Comparison of ENCODE assay signal across 20 mouse cellular contexts in the genomic region with DNA sequence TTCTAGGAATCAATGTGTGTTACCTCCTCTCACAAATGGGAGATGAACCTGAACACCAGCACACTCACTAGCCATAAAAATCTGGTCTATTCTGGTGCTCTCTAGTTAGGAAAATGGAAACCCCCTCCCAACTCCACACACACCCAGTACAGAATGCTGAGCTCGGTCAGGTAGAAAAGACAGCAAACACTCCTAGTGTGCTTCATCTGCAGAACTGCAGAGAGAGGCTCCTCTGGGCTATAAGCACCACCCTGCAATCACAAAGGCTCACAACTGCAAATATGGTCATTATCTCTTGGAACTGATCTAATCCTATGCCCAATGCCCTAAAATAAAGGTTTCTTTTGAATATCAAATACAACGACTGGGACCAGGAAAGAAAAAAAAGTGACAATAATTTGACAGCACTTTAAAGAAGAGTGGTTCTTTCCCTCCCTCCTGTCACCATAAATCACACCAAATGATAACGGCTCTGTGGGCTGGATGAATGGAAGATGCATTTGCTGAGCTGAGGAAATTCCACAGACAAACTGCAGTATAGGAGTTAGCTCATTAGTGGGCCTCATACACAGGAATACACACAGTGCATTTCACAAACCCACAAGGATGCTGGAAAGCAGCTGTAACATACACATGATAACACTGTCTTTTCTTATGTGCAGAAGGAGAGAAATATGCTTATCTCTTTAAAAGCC.
DNase-seq lines count a peak whose midpoint lies in the region; ATAC-seq and TF ChIP-seq lines count a peak whose summit lies in the region.
"Had no signal": no experiment of that assay in that cellular context is flagged by ENCODE, and none has a peak within 500 bp of the region (broad histone marks: within the 10 kb centered on the region; RNA-seq: fewer than 3 reads in every experiment).

No protein-coding gene starts in this region.

- ATAC-seq in forebrain, embryonic 13.5 days = peak; percentile 57; the same call in 1 of the 2 replicates
- ATAC-seq in hindbrain, embryonic 15.5 days (ENCODE audit: low FRiP score, low read depth) = 0 out of 2 replicates have a peak, but pooled peaks have one; percentile 63
- peak; percentile 63; the same call in 1 of the 2 replicates for ATAC-seq in neural tube, embryonic 13.5 days (ENCODE audit: low read depth)
- ATAC-seq in heart, embryonic 11.5 days (replicated peaks; ENCODE audit: insufficient number of reproducible peaks, low FRiP score, low TSS enrichment) = no peak
- ATAC-seq: activated CD4-positive, CD25-positive, alpha-beta regulatory T cell, adult 4 months; inflammation-experienced regulatory T-cells, adult 6 months; lung, postnatal 0 days had no signal

- 25% methylated on average over 3 of the region's 3 CpGs for WGBS in forebrain, embryonic 13.5 days
- WGBS in forebrain, embryonic 10.5 days = 61% methylated on average over 3 of the region's 3 CpGs
- 28% methylated on average over 3 of the region's 3 CpGs for WGBS in hindbrain, embryonic 15.5 days
- WGBS in neural tube, embryonic 13.5 days = 16% methylated on average over 3 of the region's 3 CpGs
- 48% methylated on average over 3 of the region's 3 CpGs for WGBS in heart, embryonic 11.5 days (ENCODE audit: insufficient replicate concordance)

- H3K4me3 ChIP-seq in forebrain, embryonic 13.5 days = no peak overlapping the region
- no peak overlapping the region for H3K4me3 ChIP-seq in forebrain, embryonic 10.5 days
- H3K4me3 ChIP-seq in hindbrain, embryonic 15.5 days = no peak overlapping the region
- no peak overlapping the region for H3K4me3 ChIP-seq in neural tube, embryonic 13.5 days
- no peak overlapping the region for H3K4me3 ChIP-seq in heart, embryonic 11.5 days (ENCODE audit: low read depth, low read length)
- H3K4me3 ChIP-seq: layer of hippocampus, adult 2 months; limb, embryonic 15.5 days had no signal

- no peak overlapping the region for H3K4me2 ChIP-seq in forebrain, embryonic 13.5 days
- no peak overlapping the region for H3K4me2 ChIP-seq in hindbrain, embryonic 15.5 days
- H3K4me2 ChIP-seq in neural tube, embryonic 13.5 days = no peak overlapping the region
- no peak overlapping the region for H3K4me2 ChIP-seq in heart, embryonic 11.5 days
- H3K4me2 ChIP-seq: limb, embryonic 15.5 days had no signal

- no peak for TF ChIP-seq CTCF in brain, embryonic 14.5 days (IDR thresholded peaks at IDR 0.05; ENCODE audit: borderline replicate concordance, extremely low read depth, insufficient read depth, insufficient read length)

- H3K36me3 ChIP-seq in forebrain, embryonic 13.5 days (ENCODE audit: poor library complexity, severe bottlenecking) = no peaks in the 10 kb centered on the region
- H3K36me3 ChIP-seq in forebrain, embryonic 10.5 days (replicated peaks) = peaks cover 4% of the 10 kb centered on the region; the same call in 1 of the 2 replicates
- H3K36me3 ChIP-seq in hindbrain, embryonic 15.5 days = no peaks in the 10 kb centered on the region
- no peaks in the 10 kb centered on the region for H3K36me3 ChIP-seq in neural tube, embryonic 13.5 days
- H3K36me3 ChIP-seq in heart, embryonic 11.5 days (ENCODE audit: control insufficient read depth, insufficient read depth, low read length) = no peaks in the 10 kb centered on the region
- H3K36me3 ChIP-seq: G1E; limb, embryonic 15.5 days had no signal

- H3K9me3 ChIP-seq in forebrain, embryonic 13.5 days (replicated peaks) = no peaks in the 10 kb centered on the region
- no peaks in the 10 kb centered on the region for H3K9me3 ChIP-seq in forebrain, embryonic 10.5 days
- H3K9me3 ChIP-seq in hindbrain, embryonic 15.5 days = no peaks in the 10 kb centered on the region
- no peaks in the 10 kb centered on the region for H3K9me3 ChIP-seq in neural tube, embryonic 13.5 days
- no peaks in the 10 kb centered on the region for H3K9me3 ChIP-seq in heart, embryonic 11.5 days (replicated peaks; ENCODE audit: control insufficient read depth, low read length)
- H3K9me3 ChIP-seq: G1E; limb, embryonic 15.5 days had no signal

- no peak overlapping the region for H3K9ac ChIP-seq in forebrain, embryonic 13.5 days
- H3K9ac ChIP-seq in hindbrain, embryonic 15.5 days = no peak overlapping the region; the same call in 1 of the 2 replicates
- H3K9ac ChIP-seq in neural tube, embryonic 13.5 days = no peak overlapping the region
- no peak overlapping the region for H3K9ac ChIP-seq in heart, embryonic 11.5 days (ENCODE audit: low read depth, low read length)
- H3K9ac ChIP-seq: limb, embryonic 15.5 days had no signal

- TF ChIP-seq POLR2A in brain, embryonic 14.5 days (IDR thresholded peaks at IDR 0.05; ENCODE audit: borderline replicate concordance, extremely low read depth, insufficient read depth, insufficient read length, poor library complexity, severe bottlenecking) = no peak

- no peaks in the 10 kb centered on the region for H3K27me3 ChIP-seq in forebrain, embryonic 13.5 days
- no peaks in the 10 kb centered on the region for H3K27me3 ChIP-seq in forebrain, embryonic 10.5 days (ENCODE audit: poor library complexity, severe bottlenecking)
- no peaks in the 10 kb centered on the region for H3K27me3 ChIP-seq in hindbrain, embryonic 15.5 days
- no peaks in the 10 kb centered on the region for H3K27me3 ChIP-seq in neural tube, embryonic 13.5 days
- no peaks in the 10 kb centered on the region for H3K27me3 ChIP-seq in heart, embryonic 11.5 days (ENCODE audit: control insufficient read depth, insufficient read depth, low read length)
- H3K27me3 ChIP-seq: limb, embryonic 15.5 days had no signal

- peaks cover 12% of the 10 kb centered on the region; the same call in 1 of the 2 replicates for H3K4me1 ChIP-seq in forebrain, embryonic 13.5 days
- peaks cover 4% of the 10 kb centered on the region; the same call in 1 of the 2 replicates for H3K4me1 ChIP-seq in forebrain, embryonic 10.5 days
- H3K4me1 ChIP-seq in hindbrain, embryonic 15.5 days (replicated peaks) = peaks cover 14% of the 10 kb centered on the region
- H3K4me1 ChIP-seq in neural tube, embryonic 13.5 days (replicated peaks) = peaks cover 14% of the 10 kb centered on the region
- no peaks in the 10 kb centered on the region for H3K4me1 ChIP-seq in heart, embryonic 11.5 days (ENCODE audit: control insufficient read depth, insufficient read depth, low read length)
- H3K4me1 ChIP-seq: limb, embryonic 15.5 days had no signal

- peak overlapping the region; percentile 19; the same call in 1 of the 2 replicates for H3K27ac ChIP-seq in forebrain, embryonic 13.5 days
- H3K27ac ChIP-seq in forebrain, embryonic 10.5 days = no peak overlapping the region
- H3K27ac ChIP-seq in hindbrain, embryonic 15.5 days (replicated peaks) = no peak overlapping the region
- H3K27ac ChIP-seq in neural tube, embryonic 13.5 days (replicated peaks) = 0 out of 2 replicates have a peak overlapping the region, but pooled peaks have one; percentile 0
- no peak overlapping the region for H3K27ac ChIP-seq in heart, embryonic 11.5 days (ENCODE audit: low read depth, low read length)
- H3K27ac ChIP-seq: layer of hippocampus, adult 2 months; limb, embryonic 15.5 days had no signal

- no peak for DNase-seq in forebrain, embryonic 10.5 days (ENCODE audit: extremely low spot score, low spot score)
- peak; percentile 71 for DNase-seq in brain, embryonic 14.5 days (ENCODE audit: low read depth)
- no peak for DNase-seq in cerebellum, postnatal 25 days
- no peak for DNase-seq in testis, postnatal 10 days (ENCODE audit: low spot score)
- DNase-seq: adrenal gland, postnatal 10 days; cerebellum, adult 11 months; cerebellum, postnatal 10 days; embryo, embryonic 11 days; kidney, adult 2 months; kidney, postnatal 14 days had no signal

Comparison
In these comparisons a context has a peak if more than half of its experiments do, and no peak if none do; other contexts are left out.
1. H3K27ac ChIP-seq: peak in forebrain, embryonic 13.5 days (single experiment) and neural tube, embryonic 13.5 days (single experiment); none in forebrain, embryonic 10.5 days (single experiment), hindbrain, embryonic 15.5 days (single experiment) and heart, embryonic 11.5 days (single experiment).